ENCODE assay signal across 10 mouse cellular contexts in genomic region chr14:49238206-49238605, GRCm38 (mm10). TPM values are rescaled to one million over a fixed set of nuclear protein-coding genes. Genes with fewer than 3 reads are reported as not detected.
DNase-seq lines count a peak whose midpoint lies in the region; ATAC-seq and TF ChIP-seq lines count a peak whose summit lies in the region.
"Had no signal": no experiment of that assay in that cellular context is flagged by ENCODE, and none has a peak within 500 bp of the region (broad histone marks: within the 10 kb centered on the region; RNA-seq: fewer than 3 reads in every experiment).

No protein-coding gene starts in this region.

- H3K27ac ChIP-seq in CH12.LX (ENCODE audit: insufficient read depth, low read depth) = no peak overlapping the region
- H3K27ac ChIP-seq in heart, embryonic 12.5 days (ENCODE audit: poor library complexity, severe bottlenecking) = no peak overlapping the region
- H3K27ac ChIP-seq: stomach, embryonic 15.5 days had no signal

- DNase-seq in CH12.LX (ENCODE audit: extremely low read depth) = peak; percentile 53
- peak; percentile 77 for DNase-seq in adrenal gland, postnatal 14 days
- peak; percentile 55 for DNase-seq in embryo, embryonic 9.5 days (ENCODE audit: extremely low spot score)
- DNase-seq in kidney, postnatal 14 days = peak; percentile 72
- DNase-seq in lung, adult 18-20 months = peak; percentile 31 to 44
- peak; percentile 17 for DNase-seq in ovary, adult 18-20 months (ENCODE audit: low spot score)
- peak; percentile 9 for DNase-seq in yolk sac, embryonic 10.5 days (ENCODE audit: low spot score)

- H3K4me2 ChIP-seq in CH12.LX (ENCODE audit: insufficient read depth, low read depth, poor library complexity, severe bottlenecking) = no peak overlapping the region
- no peak overlapping the region for H3K4me2 ChIP-seq in heart, embryonic 12.5 days
- H3K4me2 ChIP-seq: stomach, embryonic 15.5 days had no signal

- no peak for TF ChIP-seq EP300 in CH12.LX (IDR thresholded peaks at IDR 0.05; ENCODE audit: low read length)

- no peak overlapping the region for H3K4me3 ChIP-seq in CH12.LX (replicated peaks in 1 of 3; ENCODE audit: low read depth in 2 of 3, low read length in 2 of 3, poor library complexity in 1 of 3)
- no peak overlapping the region for H3K4me3 ChIP-seq in heart, embryonic 12.5 days
- H3K4me3 ChIP-seq: erythroblast, embryonic 14.5 days; stomach, embryonic 15.5 days had no signal

- H3K4me1 ChIP-seq in CH12.LX (ENCODE audit: control insufficient read depth in 1 of 2, insufficient read depth in 2 of 2) = peaks cover 2 to 11% of the 10 kb centered on the region in 2 experiments; a peak in 3 of 4 replicates
- H3K4me1 ChIP-seq in heart, embryonic 12.5 days (replicated peaks) = no peaks in the 10 kb centered on the region
- H3K4me1 ChIP-seq: stomach, embryonic 15.5 days had no signal

- H3K27me3 ChIP-seq in CH12.LX (replicated peaks) = no peaks in the 10 kb centered on the region
- no peaks in the 10 kb centered on the region for H3K27me3 ChIP-seq in heart, embryonic 12.5 days (replicated peaks)
- H3K27me3 ChIP-seq: stomach, embryonic 15.5 days had no signal

- H3K9me3 ChIP-seq in CH12.LX (replicated peaks; ENCODE audit: low read length) = no peaks in the 10 kb centered on the region
- no peaks in the 10 kb centered on the region for H3K9me3 ChIP-seq in heart, embryonic 12.5 days (replicated peaks)
- H3K9me3 ChIP-seq: stomach, embryonic 15.5 days had no signal

- TF ChIP-seq CTCF in CH12.LX (conservative IDR thresholded peaks at IDR 0.05 in 1 of 2, IDR thresholded peaks at IDR 0.05 in 1 of 2; ENCODE audit: low read depth in 2 of 2, low read length in 2 of 2) = peak; percentile 61 to 91

- dilution Hi-C loops in CH12.LX (cut with MboI; ENCODE audit: extremely low pct_ligation_motif_present, extremely low pct_unique_long_range_greater_than_20kb, low sequenced_read_pairs) = no loop called here

- H3K9ac ChIP-seq in CH12.LX (ENCODE audit: insufficient read depth, low read depth) = no peak overlapping the region
- H3K9ac ChIP-seq in heart, embryonic 12.5 days = no peak overlapping the region
- H3K9ac ChIP-seq: stomach, embryonic 15.5 days had no signal

- 30% methylated on average over 11 of the region's 11 CpGs for WGBS in heart, embryonic 12.5 days

- no peak for TF ChIP-seq POLR2A in CH12.LX (IDR thresholded peaks at IDR 0.05; ENCODE audit: low read depth, low read length)

- peak; percentile 91 for TF ChIP-seq RAD21 in CH12.LX (IDR thresholded peaks at IDR 0.05; ENCODE audit: low read depth, low read length)

- H3K36me3 ChIP-seq in CH12.LX (replicated peaks in 1 of 2; ENCODE audit: control insufficient read depth in 1 of 2, insufficient read depth in 1 of 2, low read length in 1 of 2) = no peaks in the 10 kb centered on the region
- H3K36me3 ChIP-seq in heart, embryonic 12.5 days = no peaks in the 10 kb centered on the region
- H3K36me3 ChIP-seq: stomach, embryonic 15.5 days had no signal

- ATAC-seq in heart, embryonic 12.5 days (ENCODE audit: insufficient number of reproducible peaks, low FRiP score) = 0 out of 2 replicates have a peak, but pooled peaks have one; percentile 18

- in situ Hi-C loops in CH12.LX (cut with MboI; ENCODE audit: low pct_ligation_motif_present, low pct_unique_long_range_greater_than_20kb, low sequenced_read_pairs) = loop anchor here (5.0 to 25.0 kb wide), 2 partner anchors 109 to 499 kb away; no protein-coding TSS in a partner anchor

- no peaks in the 10 kb centered on the region for H3K79me2 ChIP-seq in CH12.LX (replicated peaks; ENCODE audit: control insufficient read depth, extremely low read depth, insufficient read depth, poor library complexity, severe bottlenecking)

TF ChIP-seq in CH12.LX, 34 proteins besides CTCF, POLR2A, EP300 and RAD21:
- TF ChIP-seq SMC3 (IDR thresholded peaks at IDR 0.05; ENCODE audit: low read depth, low read length) = peak; percentile 71
- TF ChIP-seq PAX5 (IDR thresholded peaks at IDR 0.05; ENCODE audit: low read length) = no peak

RNA-seq across cellular contexts. Expression of gene ccdc198, which starts 7.1 kb away (rescaled TPM):
- total RNA-seq in CH12.LX (2012; rRNA removed) = not detected in 2 replicates
- total RNA-seq in CH12.LX (2014; rRNA removed) = not detected in 2 replicates
- not detected in 2 replicates for polyA plus RNA-seq in CH12.LX (2012; ENCODE audit: insufficient read length, low read depth)
- not detected in 2 replicates for total RNA-seq in adrenal gland, postnatal 14 days (2021)
- polyA plus RNA-seq in heart, embryonic 12.5 days (2016; fragmentation: Nextera tagmentation; extraction: Ambion mirVana) = 0.10 TPM in 2 replicates
- polyA plus RNA-seq: erythroblast, embryonic 14.5 days had no signal

Comparison
In these comparisons a context has a peak if more than half of its experiments do, and no peak if none do; other contexts are left out.
1. DNase-seq: peak in every context shown above with its lines; median percentile 77 in adrenal gland, postnatal 14 days; 72 in kidney, postnatal 14 days; 55 in embryo, embryonic 9.5 days; 53 in CH12.LX; 38 in lung, adult 18-20 months; 17 in ovary, adult 18-20 months; 9 in yolk sac, embryonic 10.5 days.